Mouse (Mus musculus): ENCODE results near the gene Notch3. TPM values are rescaled to one million over a fixed set of nuclear protein-coding genes. Genes with fewer than 3 reads are reported as not detected.

Gene Notch3
- polyA plus RNA-seq, 2 experiments: 0.22 to 0.66 TPM

DNA sequence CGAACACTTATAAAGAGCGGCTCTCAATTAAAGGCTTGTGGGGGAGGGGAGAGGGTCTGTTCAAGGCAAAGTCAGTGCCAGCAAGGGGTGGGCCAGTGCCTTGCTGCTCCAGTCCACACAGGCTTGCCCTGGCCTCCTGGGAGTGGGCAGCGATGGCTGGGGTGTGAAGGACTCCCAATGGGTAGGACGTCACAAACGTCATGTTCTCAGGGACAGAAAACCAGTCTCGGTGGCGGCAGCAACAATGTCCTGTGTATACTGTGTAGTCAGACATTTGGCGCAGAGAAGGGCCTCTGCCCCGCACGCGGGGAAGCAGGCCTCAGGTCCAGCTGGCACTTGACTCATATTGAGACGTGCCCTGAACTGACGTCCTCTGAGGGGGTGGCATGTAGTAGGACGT, 30.5 kb upstream of the Notch3 start:
- Histone ChIP-seq H3K4me1 (replicated peaks; ENCODE audit: control insufficient read depth in 2 of 2, insufficient read depth in 2 of 2, low read length in 1 of 2) (no peaks in the 10 kb centered on the region; a peak in 1 of 4 replicates), H3K4me2 (ENCODE audit: low read depth) (no peak overlapping the region), H3K36me3 (replicated peaks; ENCODE audit: control insufficient read depth, insufficient read depth, low read depth) (peaks cover 59% of the 10 kb centered on the region), H3K4me3 (ENCODE audit: insufficient read depth in 1 of 2, low read depth in 2 of 2, low read length in 2 of 2) (no peak overlapping the region), H3K27ac (no peak overlapping the region), H3K9ac (replicated peaks) (no peak overlapping the region), H3K27me3 (ENCODE audit: control insufficient read depth, insufficient read depth, low read length) (no peaks in the 10 kb centered on the region), H3K9me3 (ENCODE audit: control insufficient read depth, low read length) (no peaks in the 10 kb centered on the region)
- ATAC-seq (ENCODE audit: insufficient read depth) (no peak), DNase-seq (ENCODE audit: low read depth in 3 of 3, low spot score in 3 of 3) (no peak)
- no peak for TF ChIP-seq EP300 (IDR thresholded peaks at IDR 0.05; ENCODE audit: low read depth)
- TF ChIP-seq CTCF (IDR thresholded peaks at IDR 0.05; ENCODE audit: low read depth): no peak
- WGBS (ENCODE audit: insufficient replicate concordance): 88% methylated on average over 14 of the region's 14 CpGs

DNA sequence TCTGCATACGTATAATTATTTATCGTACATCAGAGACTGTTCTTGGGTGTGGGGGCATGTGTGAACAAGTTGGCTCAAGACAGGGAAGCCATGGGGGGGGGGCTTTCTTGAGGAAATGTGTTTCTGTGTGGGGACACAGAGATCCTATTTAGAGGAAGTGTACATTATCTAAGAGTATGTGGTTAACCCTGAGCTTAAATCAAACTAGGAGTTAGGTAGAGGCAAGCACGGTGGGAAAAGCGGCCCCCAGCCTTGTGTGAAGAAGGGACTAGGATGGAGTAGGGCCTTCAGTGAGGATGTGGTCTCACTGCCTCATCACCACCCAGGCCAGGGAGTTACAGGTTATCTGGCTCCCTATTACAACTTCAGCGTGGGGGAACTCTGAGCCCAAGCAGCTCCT, 29.1 kb upstream of the Notch3 start:
- H3K27ac ChIP-seq: no peak overlapping the region
- peaks cover 47% of the 10 kb centered on the region for H3K36me3 ChIP-seq (replicated peaks; ENCODE audit: control insufficient read depth, insufficient read depth, low read depth)
- ATAC-seq (ENCODE audit: insufficient read depth): no peak
- H3K4me3 ChIP-seq (ENCODE audit: insufficient read depth in 1 of 2, low read depth in 2 of 2, low read length in 2 of 2): no peak overlapping the region
- no peak for DNase-seq (ENCODE audit: low read depth in 3 of 3, low spot score in 3 of 3)
- no peaks in the 10 kb centered on the region; a peak in 1 of 4 replicates for H3K4me1 ChIP-seq (replicated peaks; ENCODE audit: control insufficient read depth in 2 of 2, insufficient read depth in 2 of 2, low read length in 1 of 2)
- WGBS (ENCODE audit: insufficient replicate concordance): 44% methylated on average over 5 of the region's 5 CpGs
- H3K27me3 ChIP-seq (ENCODE audit: control insufficient read depth, insufficient read depth, low read length): no peaks in the 10 kb centered on the region
- H3K4me2 ChIP-seq (ENCODE audit: low read depth): no peak overlapping the region
- TF ChIP-seq EP300 (IDR thresholded peaks at IDR 0.05; ENCODE audit: low read depth) (no peak), CTCF (IDR thresholded peaks at IDR 0.05; ENCODE audit: low read depth) (no peak)
- no peaks in the 10 kb centered on the region for H3K9me3 ChIP-seq (ENCODE audit: control insufficient read depth, low read length)
- no peak overlapping the region for H3K9ac ChIP-seq (replicated peaks)

DNA sequence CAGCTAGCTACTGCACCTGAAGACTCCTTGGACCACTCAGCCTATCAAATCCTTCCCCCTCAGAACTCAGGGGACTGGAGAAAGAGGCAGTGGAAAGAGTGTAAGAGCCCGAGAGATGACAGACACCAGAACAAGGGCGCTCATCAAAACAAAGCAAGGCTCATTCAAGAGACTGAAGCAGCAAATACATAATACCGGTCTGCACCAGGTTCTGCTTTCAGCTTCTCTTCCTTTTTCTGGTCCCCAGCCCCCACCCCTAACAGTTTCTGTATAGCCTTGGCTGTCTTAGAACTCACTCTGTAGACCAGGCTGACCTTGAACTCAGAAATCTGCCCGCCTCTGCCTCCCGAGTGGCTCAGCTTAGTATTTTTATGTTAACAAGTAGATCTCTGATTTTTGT, 26.4 kb upstream of the Notch3 start:
- no peaks in the 10 kb centered on the region for H3K9me3 ChIP-seq (ENCODE audit: control insufficient read depth, low read length)
- ATAC-seq (ENCODE audit: insufficient read depth): no peak
- DNase-seq (ENCODE audit: low read depth in 3 of 3, low spot score in 3 of 3): no peak
- no peak overlapping the region for H3K4me3 ChIP-seq (ENCODE audit: insufficient read depth in 1 of 2, low read depth in 2 of 2, low read length in 2 of 2)
- no peak for TF ChIP-seq EP300 (IDR thresholded peaks at IDR 0.05; ENCODE audit: low read depth)
- no peak for TF ChIP-seq CTCF (IDR thresholded peaks at IDR 0.05; ENCODE audit: low read depth)
- no peak overlapping the region for H3K9ac ChIP-seq (replicated peaks)
- 53% methylated on average over 5 of the region's 5 CpGs for WGBS (ENCODE audit: insufficient replicate concordance)
- peaks cover 22% of the 10 kb centered on the region for H3K27me3 ChIP-seq (ENCODE audit: control insufficient read depth, insufficient read depth, low read length)
- H3K4me1 ChIP-seq (replicated peaks; ENCODE audit: control insufficient read depth in 2 of 2, insufficient read depth in 2 of 2, low read length in 1 of 2): peaks cover 4 to 9% of the 10 kb centered on the region in 2 experiments; a peak in 3 of 4 replicates
- H3K27ac ChIP-seq: no peak overlapping the region
- H3K36me3 ChIP-seq (replicated peaks; ENCODE audit: control insufficient read depth, insufficient read depth, low read depth): peaks cover 20% of the 10 kb centered on the region
- H3K4me2 ChIP-seq (ENCODE audit: low read depth): no peak overlapping the region

DNA sequence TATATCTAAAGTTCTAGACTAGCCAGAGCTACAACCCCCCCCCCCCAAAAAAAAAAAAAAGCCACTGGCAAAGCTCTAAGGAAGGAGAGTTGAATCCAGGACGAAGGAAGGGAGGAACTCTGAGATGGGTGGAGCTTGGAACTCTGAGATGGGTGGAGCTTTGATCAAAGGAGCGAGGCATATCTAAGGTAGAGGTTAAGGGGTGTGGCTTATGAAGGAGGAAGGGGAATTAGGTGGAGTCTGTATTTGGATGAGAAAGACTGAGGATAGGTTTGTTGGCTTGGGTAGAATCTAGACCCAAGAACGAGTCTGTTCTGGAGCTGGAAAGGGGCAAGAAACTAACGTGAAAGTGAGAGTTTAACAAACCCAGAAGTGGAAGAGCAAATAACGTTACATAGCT, 23.2 kb upstream of the Notch3 start:
- ATAC-seq (ENCODE audit: insufficient read depth): no peak
- Histone ChIP-seq H3K9me3 (ENCODE audit: control insufficient read depth, low read length) (no peaks in the 10 kb centered on the region), H3K4me3 (ENCODE audit: insufficient read depth in 1 of 2, low read depth in 2 of 2, low read length in 2 of 2) (no peak overlapping the region), H3K27ac (no peak overlapping the region), H3K9ac (replicated peaks) (no peak overlapping the region; the same call in 1 of the 2 replicates), H3K27me3 (ENCODE audit: control insufficient read depth, insufficient read depth, low read length) (peaks cover 23% of the 10 kb centered on the region), H3K4me1 (replicated peaks; ENCODE audit: control insufficient read depth in 2 of 2, insufficient read depth in 2 of 2, low read length in 1 of 2) (peaks cover 4 to 9% of the 10 kb centered on the region in 2 experiments; a peak in 3 of 4 replicates), H3K36me3 (replicated peaks; ENCODE audit: control insufficient read depth, insufficient read depth, low read depth) (no peaks in the 10 kb centered on the region), H3K4me2 (ENCODE audit: low read depth) (peak overlapping the region; percentile 48)
- peak in 1 of 3 experiments; percentile 16 for DNase-seq (ENCODE audit: low read depth in 3 of 3, low spot score in 3 of 3)
- TF ChIP-seq CTCF (IDR thresholded peaks at IDR 0.05; ENCODE audit: low read depth) (no peak), EP300 (IDR thresholded peaks at IDR 0.05; ENCODE audit: low read depth) (no peak)
- 7% methylated on average over 5 of the region's 5 CpGs for WGBS (ENCODE audit: insufficient replicate concordance)

DNA sequence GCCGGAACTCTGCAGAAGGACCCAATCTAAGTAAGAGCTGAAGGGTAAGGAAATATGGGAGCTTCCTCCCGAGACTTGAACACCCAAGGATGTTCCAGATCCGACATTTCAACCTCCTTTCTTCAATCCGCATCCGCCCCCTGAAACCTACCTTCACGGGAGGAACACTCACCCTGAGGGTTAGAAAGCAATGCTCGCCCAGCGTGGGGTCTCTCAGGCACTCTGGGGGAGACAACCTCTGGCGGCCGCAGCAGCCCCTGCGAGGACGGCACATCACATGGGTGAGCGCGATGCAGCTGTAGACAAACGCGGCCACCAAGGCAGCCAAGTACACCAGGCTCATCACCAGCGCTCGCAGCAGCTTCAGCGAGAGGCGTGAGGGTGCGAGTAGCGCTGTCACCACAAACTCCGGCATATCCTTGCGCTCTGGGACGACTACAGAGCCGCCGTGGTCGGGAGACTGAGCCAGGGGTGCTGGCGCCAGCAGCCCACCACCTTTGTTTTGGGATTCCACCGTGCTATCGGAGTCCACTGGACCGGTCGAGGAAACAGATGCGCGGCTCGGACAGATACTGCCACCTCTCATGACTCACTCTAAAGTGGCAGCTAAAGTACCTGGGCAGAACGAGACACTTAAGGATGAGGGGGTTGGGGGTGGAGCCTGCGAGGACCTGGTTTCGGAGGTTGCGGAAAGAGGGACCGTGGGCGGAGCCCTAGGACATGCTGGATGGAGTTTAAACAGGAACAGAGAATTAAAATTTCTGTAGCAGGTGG, 22.4 kb upstream of the Notch3 start, which contains the start of gene Ephx3:
Ephx3 (minus strand) TSS at position 687 of the 774 bp plus-strand sequence.
- WGBS (ENCODE audit: insufficient replicate concordance): 7% methylated on average over 42 of the region's 42 CpGs
- Histone ChIP-seq H3K36me3 (replicated peaks; ENCODE audit: control insufficient read depth, insufficient read depth, low read depth) (no peaks in the 10 kb centered on the region), H3K4me2 (ENCODE audit: low read depth) (peak within 1 kb of the TSS; percentile 48), H3K4me3 (ENCODE audit: insufficient read depth in 1 of 2, low read depth in 2 of 2, low read length in 2 of 2) (peak within 1 kb of the TSS in 1 of 2 experiments; percentile 33; a peak in 2 of 4 replicates), H3K27me3 (ENCODE audit: control insufficient read depth, insufficient read depth, low read length) (peaks cover 23% of the 10 kb centered on the region), H3K9me3 (ENCODE audit: control insufficient read depth, low read length) (no peaks in the 10 kb centered on the region), H3K4me1 (replicated peaks; ENCODE audit: control insufficient read depth in 2 of 2, insufficient read depth in 2 of 2, low read length in 1 of 2) (peaks cover 4 to 9% of the 10 kb centered on the region in 2 experiments; a peak in 3 of 4 replicates), H3K9ac (replicated peaks) (no peak within 1 kb of the TSS; the same call in 1 of the 2 replicates), H3K27ac (no peak within 1 kb of the TSS)
- DNase-seq (ENCODE audit: low read depth in 3 of 3, low spot score in 3 of 3) (no peak), ATAC-seq (ENCODE audit: insufficient read depth) (no peak)
- no peak for TF ChIP-seq EP300 (IDR thresholded peaks at IDR 0.05; ENCODE audit: low read depth)
- no peak for TF ChIP-seq CTCF (IDR thresholded peaks at IDR 0.05; ENCODE audit: low read depth)
